In genomic region chr14:48815231-48815728, GRCm38 (mm10) we compare ENCODE assay signal across 22 mouse cellular contexts.
A peak's percentile ranks its signal among the peaks of the same experiment; 100 is the strongest.
DNase-seq lines count a peak whose midpoint lies in the region; ATAC-seq and TF ChIP-seq lines count a peak whose summit lies in the region.
"Had no signal": no experiment of that assay in that cellular context is flagged by ENCODE, and none has a peak within 500 bp of the region (broad histone marks: within the 10 kb centered on the region; RNA-seq: fewer than 3 reads in every experiment).

No protein-coding gene starts in this region.

- H3K36me3 ChIP-seq in hindbrain, postnatal 0 days (ENCODE audit: insufficient read depth, low read length), result no peaks in the 10 kb centered on the region
- H3K36me3 ChIP-seq in hindbrain, embryonic 14.5 days (replicated peaks; ENCODE audit: control insufficient read depth, insufficient read depth), result no peaks in the 10 kb centered on the region
- H3K36me3 ChIP-seq: embryonic facial prominence, embryonic 13.5 days; heart, embryonic 10.5 days; hindbrain, embryonic 12.5 days had no signal

- H3K4me1 ChIP-seq in hindbrain, postnatal 0 days (ENCODE audit: insufficient read depth, low read length), result no peaks in the 10 kb centered on the region
- no peaks in the 10 kb centered on the region for H3K4me1 ChIP-seq in hindbrain, embryonic 14.5 days (replicated peaks; ENCODE audit: control insufficient read depth, insufficient read depth, low read length)
- H3K4me1 ChIP-seq: embryonic facial prominence, embryonic 13.5 days; heart, embryonic 10.5 days; hindbrain, embryonic 12.5 days had no signal

- H3K27me3 ChIP-seq in hindbrain, postnatal 0 days (ENCODE audit: insufficient read depth, low read length), result no peaks in the 10 kb centered on the region
- no peaks in the 10 kb centered on the region for H3K27me3 ChIP-seq in hindbrain, embryonic 14.5 days (ENCODE audit: control insufficient read depth, insufficient read depth, low read length)
- H3K27me3 ChIP-seq: embryonic facial prominence, embryonic 13.5 days; hindbrain, embryonic 12.5 days had no signal

- H3K27ac ChIP-seq in hindbrain, postnatal 0 days, result no peak overlapping the region
- no peak overlapping the region for H3K27ac ChIP-seq in hindbrain, embryonic 14.5 days
- H3K27ac ChIP-seq: embryonic facial prominence, embryonic 13.5 days; heart, embryonic 10.5 days; hindbrain, embryonic 12.5 days; left cerebral cortex, adult 2 months had no signal

- no peak overlapping the region for H3K9ac ChIP-seq in hindbrain, postnatal 0 days (replicated peaks; ENCODE audit: low read length)
- no peak overlapping the region for H3K9ac ChIP-seq in hindbrain, embryonic 14.5 days
- H3K9ac ChIP-seq: embryonic facial prominence, embryonic 13.5 days; hindbrain, embryonic 12.5 days had no signal

- H3K4me2 ChIP-seq in hindbrain, postnatal 0 days (ENCODE audit: low read depth, low read length), result no peak overlapping the region
- no peak overlapping the region for H3K4me2 ChIP-seq in hindbrain, embryonic 14.5 days (replicated peaks)
- H3K4me2 ChIP-seq: embryonic facial prominence, embryonic 13.5 days; hindbrain, embryonic 12.5 days; liver, embryonic 11.5 days had no signal

- intact Hi-C loops in heart, postnatal 14 days (cut with DNase I), result no loop called here

- H3K4me3 ChIP-seq in hindbrain, postnatal 0 days (ENCODE audit: low read length), result no peak overlapping the region
- H3K4me3 ChIP-seq in hindbrain, embryonic 14.5 days (replicated peaks; ENCODE audit: low read length), result no peak overlapping the region
- H3K4me3 ChIP-seq: embryonic facial prominence, embryonic 13.5 days; heart, embryonic 10.5 days; hindbrain, embryonic 12.5 days; left cerebral cortex, adult 2 months had no signal

- TF ChIP-seq CTCF in hindbrain, postnatal 0 days (IDR thresholded peaks at IDR 0.05; ENCODE audit: low read depth), result no peak

- DNase-seq in cerebellum, postnatal 10 days, result peak; percentile 57 to 58
- no peak for DNase-seq in cerebellum, postnatal 25 days
- DNase-seq in hindbrain, postnatal 0 days (ENCODE audit: low spot score), result peak; percentile 35
- DNase-seq in hindbrain, embryonic 14.5 days (ENCODE audit: low spot score), result no peak
- peak; percentile 24 for DNase-seq in hindlimb bud, embryonic 11.5 days (ENCODE audit: extremely low spot score, low read depth, low spot score)
- DNase-seq in retina, embryonic 14.5 days (ENCODE audit: low spot score), result peak; percentile 85
- no peak for DNase-seq in heart, postnatal 14 days
- no peak for DNase-seq in frontal cortex, postnatal 14 days (ENCODE audit: low spot score in 2 of 2)
- DNase-seq: adrenal gland, adult 8-10 months; cerebellum, adult 9-10 months; kidney, postnatal 36 days; layer of hippocampus, adult 9-11 months; lung, adult 18-20 months; right cerebral cortex, adult 18-20 months; thymus, postnatal 36 days had no signal

- WGBS in hindbrain, postnatal 0 days, result 25% methylated on average over 8 of the region's 8 CpGs
- 22% methylated on average over 8 of the region's 8 CpGs for WGBS in hindbrain, embryonic 14.5 days

- no peak for ATAC-seq in hindbrain, postnatal 0 days
- no peak for ATAC-seq in hindbrain, embryonic 14.5 days (ENCODE audit: low FRiP score)
- ATAC-seq: intestine, embryonic 16.5 days; Patski had no signal

- no peaks in the 10 kb centered on the region for H3K9me3 ChIP-seq in hindbrain, postnatal 0 days (ENCODE audit: low read length)
- H3K9me3 ChIP-seq in hindbrain, embryonic 14.5 days (ENCODE audit: control insufficient read depth, low read length), result no peaks in the 10 kb centered on the region
- H3K9me3 ChIP-seq: embryonic facial prominence, embryonic 13.5 days; heart, embryonic 10.5 days; hindbrain, embryonic 12.5 days had no signal

Comparison
In these comparisons a context has a peak if more than half of its experiments do, and no peak if none do; other contexts are left out.
1. DNase-seq: peak in cerebellum, postnatal 10 days (2 of 2), hindbrain, postnatal 0 days (single experiment), hindlimb bud, embryonic 11.5 days (single experiment) and retina, embryonic 14.5 days (single experiment); none in cerebellum, postnatal 25 days (0 of 2), hindbrain, embryonic 14.5 days (single experiment), heart, postnatal 14 days (0 of 2) and frontal cortex, postnatal 14 days (0 of 2).